Mouse (Mus musculus) stomach, embryonic 14.5 days (tissue): ENCODE measurements around the gene Fam102a. TPM values are rescaled to one million over a fixed set of nuclear protein-coding genes. Genes with fewer than 3 reads are reported as not detected.

ENCODE experiments used
- ATAC-seq: fragments of 200-750 bp; cut with Nextera tagmentation; 2 replicates; pipeline ENCODE4 v1.8.0; 2017; ENCODE audit warnings: low read depth, moderate TSS enrichment; ENCODE audit not compliant: insufficient number of reproducible peaks, insufficient read depth, low FRiP score
- H3K27ac ChIP-seq: fragments of 300-500 bp; sonication (generic); 2 replicates; pipeline ENCODE4 v1.5.1; 2014; ENCODE audit warnings: mild to moderate bottlenecking, low read length, moderate library complexity, mixed read lengths
- H3K27me3 ChIP-seq: fragments of 300-500 bp; sonication (generic); 2 replicates; pipeline ENCODE4 v1.6.1; 2014; ENCODE audit warnings: low read length, control low read depth, mixed read lengths; ENCODE audit not compliant: control insufficient read depth, insufficient read depth
- H3K36me3 ChIP-seq: fragments of 300-500 bp; sonication (generic); 2 replicates; pipeline ENCODE4 v1.6.1; 2014; ENCODE audit warnings: mild to moderate bottlenecking, control low read depth, low read length, moderate library complexity, mixed read lengths; ENCODE audit not compliant: control insufficient read depth, insufficient read depth
- H3K4me1 ChIP-seq: fragments of 300-500 bp; sonication (generic); 2 replicates; pipeline ENCODE4 v1.6.1; 2014; ENCODE audit warnings: low read length, control low read depth, mixed read lengths; ENCODE audit not compliant: control insufficient read depth, insufficient read depth
- H3K4me2 ChIP-seq: fragments of 300-500 bp; sonication (generic); replicated peaks from 2 replicates; pipeline ENCODE4 v1.6.1; 2014; ENCODE audit warnings: low read depth, low read length, control low read depth
- H3K4me3 ChIP-seq: fragments of 300-500 bp; sonication (generic); 2 replicates; pipeline ENCODE4 v1.5.1; 2014; ENCODE audit warnings: low read depth, low read length, control low read depth
- H3K9ac ChIP-seq: fragments of 300-500 bp; sonication (generic); replicated peaks from 2 replicates; pipeline ENCODE4 v1.6.1; 2014; ENCODE audit warnings: low read depth, mild to moderate bottlenecking, control low read depth, low read length, moderate library complexity, mixed read lengths
- H3K9me3 ChIP-seq: fragments of 300-500 bp; sonication (generic); 2 replicates; pipeline ENCODE4 v1.6.1; 2016; ENCODE audit warnings: low read depth, low read length, control low read depth; ENCODE audit not compliant: control insufficient read depth
- WGBS: fragments of 180-500 bp; shearing (Covaris S2); extraction: QIAGEN DNeasy Blood & Tissue Kit; methylation state at CpG from one replicate; pipeline ENCODE4 v1.1.7; 2014; 5-methylcytosine and 5-hydroxymethylcytosine counted together
- polyA plus RNA-seq: library from polyadenylated mRNA; unstranded; fragments of >200 nt; fragmentation: Nextera tagmentation; extraction: Ambion mirVana; gene quantifications from 2 replicates; pipeline ENCODE4 v1.2.1, GENCODE M21; 2014

Gene Fam102a
- polyA plus RNA-seq, 1 experiment from 2014 or later, result 10.6 TPM

GRCm38 (mm10) chr2:32494522-32494921 is 40.6 kb upstream of the Fam102a start:
- Histone ChIP-seq H3K9me3 (peaks cover 7% of the 10 kb centered on the region; the same call in 1 of the 2 replicates), H3K4me2 (no peak overlapping the region), H3K27me3 (no peaks in the 10 kb centered on the region), H3K27ac (0 out of 2 replicates have a peak overlapping the region, but pooled peaks have one; percentile 6), H3K4me3 (no peak overlapping the region), H3K36me3 (no peaks in the 10 kb centered on the region), H3K4me1 (0 out of 2 replicates have a peak, but pooled peaks cover 4% of the 10 kb centered on the region), H3K9ac (no peak overlapping the region)
- ATAC-seq, result no peak
- 54% methylated on average over 2 of the region's 2 CpGs for WGBS

- ATAC-seq, result peak; percentile 46; the same call in 1 of the 2 replicates
- peaks cover 7% of the 10 kb centered on the region; the same call in 1 of the 2 replicates for H3K9me3 ChIP-seq
- no peak overlapping the region for H3K4me3 ChIP-seq
- H3K27ac ChIP-seq, result no peak overlapping the region
- no peaks in the 10 kb centered on the region for H3K36me3 ChIP-seq
- H3K9ac ChIP-seq, result no peak overlapping the region
- H3K27me3 ChIP-seq, result no peaks in the 10 kb centered on the region
- no peak overlapping the region for H3K4me2 ChIP-seq
- H3K4me1 ChIP-seq, result 0 out of 2 replicates have a peak, but pooled peaks cover 4% of the 10 kb centered on the region
- WGBS, result 61% methylated on average over 20 of the region's 20 CpGs
Observed at GRCm38 (mm10) chr2:32495185-32495726, 39.9 kb upstream of the Fam102a start.

GRCm38 (mm10) chr2:32496190-32496589 is 38.9 kb upstream of the Fam102a start:
- WGBS, result 56% methylated on average over 5 of the region's 5 CpGs
- no peak overlapping the region for H3K4me3 ChIP-seq
- no peaks in the 10 kb centered on the region for H3K27me3 ChIP-seq
- no peak overlapping the region for H3K4me2 ChIP-seq
- H3K27ac ChIP-seq, result no peak overlapping the region
- no peak overlapping the region for H3K9ac ChIP-seq
- 0 out of 2 replicates have a peak, but pooled peaks cover 4% of the 10 kb centered on the region for H3K4me1 ChIP-seq
- H3K36me3 ChIP-seq, result no peaks in the 10 kb centered on the region
- peaks cover 7% of the 10 kb centered on the region; the same call in 1 of the 2 replicates for H3K9me3 ChIP-seq
- ATAC-seq, result no peak

- WGBS, result 85% methylated on average over 4 of the region's 4 CpGs
- Histone ChIP-seq H3K4me3 (no peak overlapping the region), H3K36me3 (no peaks in the 10 kb centered on the region), H3K4me1 (0 out of 2 replicates have a peak, but pooled peaks cover 6% of the 10 kb centered on the region), H3K4me2 (no peak overlapping the region), H3K9me3 (peaks cover 7% of the 10 kb centered on the region; the same call in 1 of the 2 replicates), H3K27me3 (no peaks in the 10 kb centered on the region), H3K27ac (no peak overlapping the region), H3K9ac (no peak overlapping the region)
- ATAC-seq, result no peak
Observed at GRCm38 (mm10) chr2:32499365-32499764, 35.8 kb upstream of the Fam102a start.

- WGBS, result 63% methylated on average over 5 of the region's 5 CpGs
- H3K27me3 ChIP-seq, result no peaks in the 10 kb centered on the region
- 0 out of 2 replicates have a peak, but pooled peaks cover 2% of the 10 kb centered on the region for H3K4me1 ChIP-seq
- no peaks in the 10 kb centered on the region for H3K36me3 ChIP-seq
- H3K9me3 ChIP-seq, result peaks cover 8% of the 10 kb centered on the region; the same call in 1 of the 2 replicates
- ATAC-seq, result no peak
- no peak overlapping the region for H3K9ac ChIP-seq
- H3K4me3 ChIP-seq, result no peak overlapping the region
- no peak overlapping the region for H3K4me2 ChIP-seq
- no peak overlapping the region for H3K27ac ChIP-seq
Observed at GRCm38 (mm10) chr2:32500461-32500860, 34.7 kb upstream of the Fam102a start.

GRCm38 (mm10) chr2:32501754-32502324 is 33.3 kb upstream of the Fam102a start:
- H3K36me3 ChIP-seq, result no peaks in the 10 kb centered on the region
- ATAC-seq, result peak; percentile 34; the same call in 1 of the 2 replicates
- no peaks in the 10 kb centered on the region for H3K27me3 ChIP-seq
- peaks cover 12% of the 10 kb centered on the region; the same call in 1 of the 2 replicates for H3K9me3 ChIP-seq
- no peak overlapping the region for H3K9ac ChIP-seq
- H3K4me3 ChIP-seq, result no peak overlapping the region
- peaks cover 5% of the 10 kb centered on the region; the same call in 1 of the 2 replicates for H3K4me1 ChIP-seq
- no peak overlapping the region for H3K4me2 ChIP-seq
- no peak overlapping the region for H3K27ac ChIP-seq
- 57% methylated on average over 5 of the region's 5 CpGs for WGBS

GRCm38 (mm10) chr2:32502843-32503242 is 32.3 kb upstream of the Fam102a start:
- Histone ChIP-seq H3K4me2 (no peak overlapping the region), H3K27me3 (no peaks in the 10 kb centered on the region), H3K4me3 (no peak overlapping the region), H3K36me3 (no peaks in the 10 kb centered on the region), H3K9ac (no peak overlapping the region), H3K4me1 (peaks cover 5% of the 10 kb centered on the region; the same call in 1 of the 2 replicates), H3K9me3 (peaks cover 12% of the 10 kb centered on the region; the same call in 1 of the 2 replicates), H3K27ac (peak overlapping the region; percentile 63; the same call in 1 of the 2 replicates)
- 70% methylated on average over 12 of the region's 12 CpGs for WGBS
- no peak for ATAC-seq

- Histone ChIP-seq H3K27me3 (no peaks in the 10 kb centered on the region), H3K4me1 (peaks cover 5% of the 10 kb centered on the region; the same call in 1 of the 2 replicates), H3K9ac (no peak overlapping the region), H3K4me3 (no peak overlapping the region), H3K9me3 (peaks cover 9% of the 10 kb centered on the region; the same call in 1 of the 2 replicates), H3K27ac (peak overlapping the region; percentile 63; the same call in 1 of the 2 replicates), H3K4me2 (no peak overlapping the region), H3K36me3 (no peaks in the 10 kb centered on the region)
- WGBS, result 29% methylated on average over 3 of the region's 3 CpGs
- ATAC-seq, result no peak
Observed at GRCm38 (mm10) chr2:32503588-32503987, 31.5 kb upstream of the Fam102a start.
